Mouse (Mus musculus) megakaryocyte progenitor cell, adult 5-6 weeks (primary cell): ENCODE measurements around the gene Cpne8. TPM values are rescaled to one million over a fixed set of nuclear protein-coding genes. Genes with fewer than 3 reads are reported as not detected.
"Not testable (repeated sequence)": the region's sequence is repeated elsewhere in the genome, so short reads cannot be mapped to it uniquely, and the experiment has no call there.

ENCODE experiments used
- ATAC-seq: replicated peaks from 2 replicates; pipeline ENCODE4 v1.8.0; 2016; ENCODE audit warnings: mild to moderate bottlenecking, moderate TSS enrichment, inconsistent platforms; ENCODE audit not compliant: poor library complexity
- total RNA-seq, 2 experiments: library from RNA; stranded (forward) in 1 of 2; stranded (reverse) in 1 of 2; fragments of 157-497, 149-512 nt in 1 of 2; fragments of 200-1000 nt in 1 of 2; gene quantifications; 2 replicates each; pipeline versions ENCODE4 v1.2.3 to v1.2.4; 2015 to 2017

Gene Cpne8
- total RNA-seq, 2 experiments from 2014 or later = not detected

DNA sequence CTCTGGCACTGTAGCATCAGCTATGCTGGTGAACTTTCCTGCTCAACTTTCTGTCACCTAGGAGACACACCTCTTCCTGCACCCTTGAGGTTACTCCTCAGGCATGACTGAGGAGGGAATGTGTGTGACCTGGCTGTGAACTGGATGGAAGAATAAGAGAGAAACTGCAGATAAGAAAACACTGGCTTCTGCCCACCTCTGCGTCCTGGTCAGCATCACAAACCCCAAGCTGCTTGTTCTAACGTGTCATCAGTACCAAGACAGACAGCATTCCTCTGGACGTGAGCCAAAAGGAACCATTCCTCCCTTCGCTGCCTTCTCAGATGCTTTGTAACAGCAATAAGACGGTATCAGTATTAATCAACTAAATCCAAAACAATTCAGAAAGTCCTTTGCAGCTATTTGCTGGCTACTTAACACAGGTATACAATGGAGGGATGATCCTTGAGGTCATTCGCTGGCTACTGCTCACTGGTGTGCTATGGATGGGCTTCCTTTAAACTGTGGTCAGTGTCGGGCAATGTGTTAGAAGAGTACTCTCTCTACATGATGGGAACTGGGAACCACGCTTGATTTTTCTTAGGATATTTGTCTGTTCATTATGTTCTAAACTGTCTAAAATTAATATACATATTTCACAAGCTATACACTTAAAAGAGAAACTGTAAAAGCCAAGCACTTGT is 63.0 kb downstream of the Cpne8 start:
- ATAC-seq = no peak

DNA sequence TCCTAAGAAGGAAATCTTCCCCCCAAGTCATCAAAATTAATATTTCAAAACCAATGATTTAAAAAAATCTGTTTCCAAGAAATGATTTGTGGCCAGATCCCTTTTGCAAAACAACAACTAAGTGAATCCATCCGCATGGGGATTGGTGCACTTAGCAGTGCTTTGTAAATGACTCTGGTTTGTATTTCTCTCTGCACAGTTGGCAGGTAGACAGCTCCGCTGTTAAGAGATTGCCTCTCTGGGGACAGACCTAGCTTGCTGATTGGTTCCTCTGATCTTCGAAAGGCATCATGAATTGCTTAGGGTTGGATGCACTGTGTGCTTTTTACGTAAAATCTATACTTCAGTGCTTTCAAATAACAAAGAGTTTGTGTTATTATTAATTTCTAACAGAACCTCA is 68.5 kb downstream of the Cpne8 start:
- not testable (repeated sequence) for ATAC-seq

DNA sequence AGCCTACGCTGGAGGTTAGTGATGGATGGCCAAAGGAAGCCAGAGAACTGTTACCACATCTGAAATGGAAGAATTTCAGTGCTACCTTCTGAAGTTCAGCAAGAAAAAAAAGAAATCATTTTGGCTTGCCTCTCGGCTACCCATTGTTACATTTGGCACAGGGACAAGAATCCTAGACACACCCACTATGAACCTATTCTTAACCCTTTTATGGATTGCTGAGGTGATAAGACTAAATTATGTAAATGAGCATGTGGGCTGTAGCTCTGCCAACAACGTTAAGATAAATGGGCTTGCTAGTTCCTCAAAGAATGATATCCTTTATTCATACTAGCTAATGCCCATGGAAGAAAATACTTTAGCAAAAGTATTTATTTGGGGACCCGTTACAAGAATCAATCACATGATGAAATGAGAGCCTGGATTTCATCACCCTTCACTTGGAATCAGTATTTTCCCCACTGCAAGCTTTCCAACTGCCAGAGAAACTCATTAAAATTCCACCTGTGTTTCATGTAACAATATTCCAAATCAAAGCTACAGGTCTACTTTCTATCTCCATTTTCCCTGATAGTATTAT is 69.3 kb downstream of the Cpne8 start:
- no peak for ATAC-seq

DNA sequence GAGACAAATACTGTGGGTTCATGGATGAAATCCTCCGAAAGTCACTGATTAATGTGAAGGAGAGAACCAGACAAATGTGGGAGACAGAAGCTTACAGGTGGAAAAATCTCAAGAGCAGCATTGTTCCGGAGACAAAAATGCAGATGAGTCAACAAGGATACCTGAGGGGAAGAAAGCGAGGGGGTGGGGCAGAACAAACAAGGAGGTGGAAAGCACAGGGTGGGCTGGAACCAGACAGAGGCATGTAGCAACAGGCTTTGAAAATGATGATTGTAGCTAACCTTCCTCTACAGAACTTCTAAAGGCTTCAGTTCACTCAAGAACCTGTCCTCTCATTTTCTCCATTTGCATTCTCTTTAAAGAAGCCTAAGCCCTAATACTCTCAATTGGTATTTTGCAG is 70.9 kb downstream of the Cpne8 start:
- no peak for ATAC-seq

GRCm38 (mm10) chr15:90607181-90607580 is 72.1 kb downstream of the Cpne8 start:
- no peak for ATAC-seq

GRCm38 (mm10) chr15:90603676-90604075 is 75.6 kb downstream of the Cpne8 start:
- ATAC-seq = no peak

- no peak for ATAC-seq
Measured at GRCm38 (mm10) chr15:90597715-90598497, 81.3 kb downstream of the Cpne8 start.

- ATAC-seq = no peak
Measured at GRCm38 (mm10) chr15:90595592-90595991, 83.6 kb downstream of the Cpne8 start.

DNA sequence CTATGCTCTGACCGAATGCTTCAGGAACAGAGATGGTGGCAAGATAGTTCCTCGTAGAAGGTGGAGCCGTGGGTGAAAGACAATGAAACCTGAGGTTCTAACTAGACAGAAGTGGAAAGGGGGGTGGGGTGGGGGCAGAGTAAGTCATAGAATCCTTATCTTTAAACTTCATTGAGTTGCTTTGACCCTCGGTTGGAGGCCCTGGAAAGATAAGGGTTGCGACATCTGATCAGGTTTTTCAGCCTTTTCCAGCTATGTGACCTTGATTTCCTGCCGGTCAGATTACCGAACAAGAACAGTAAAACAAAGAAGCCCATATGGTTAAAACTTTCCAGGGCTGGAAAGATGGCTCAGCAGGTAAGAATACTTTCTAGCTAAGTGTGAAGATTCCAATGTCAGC is 89.6 kb downstream of the Cpne8 start:
- ATAC-seq = no peak

DNA sequence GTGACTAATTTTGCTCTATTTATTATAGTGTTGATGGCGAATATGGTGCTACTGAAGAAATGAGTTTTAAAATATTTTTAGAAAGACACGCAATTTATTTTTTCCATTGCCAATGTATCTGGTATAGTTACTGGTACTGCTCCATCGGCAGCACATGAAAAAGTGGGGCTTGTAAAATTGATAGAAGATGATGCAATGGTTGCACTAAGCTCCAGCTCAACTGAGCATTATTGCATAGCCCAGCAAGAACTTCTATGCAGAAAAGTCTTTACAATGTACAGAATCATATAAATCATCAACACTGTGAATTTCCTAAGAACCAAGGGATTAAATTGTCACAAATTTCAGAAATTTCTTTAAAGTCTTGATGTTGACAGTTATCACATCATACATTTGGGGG is 101.8 kb downstream of the Cpne8 start:
- no peak for ATAC-seq

DNA sequence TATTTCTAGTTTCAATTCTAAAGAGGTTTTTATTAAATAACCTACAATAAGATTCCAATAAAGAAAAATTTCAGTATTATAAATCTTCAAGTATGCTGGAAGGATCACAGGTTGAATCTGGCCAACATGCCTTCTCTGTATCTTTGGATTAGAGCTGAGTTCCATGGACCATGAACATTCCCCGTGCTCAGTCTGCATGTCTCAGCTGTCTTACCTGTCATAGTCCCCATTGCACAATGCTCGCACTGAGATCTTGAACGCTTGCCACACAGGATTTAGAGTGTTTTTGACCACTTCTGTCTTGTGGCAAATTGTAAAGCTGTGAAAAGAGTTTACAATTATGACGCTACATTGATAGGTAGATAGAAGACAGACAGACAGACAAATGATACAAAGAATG is 110.0 kb downstream of the Cpne8 start:
- no peak for ATAC-seq

DNA sequence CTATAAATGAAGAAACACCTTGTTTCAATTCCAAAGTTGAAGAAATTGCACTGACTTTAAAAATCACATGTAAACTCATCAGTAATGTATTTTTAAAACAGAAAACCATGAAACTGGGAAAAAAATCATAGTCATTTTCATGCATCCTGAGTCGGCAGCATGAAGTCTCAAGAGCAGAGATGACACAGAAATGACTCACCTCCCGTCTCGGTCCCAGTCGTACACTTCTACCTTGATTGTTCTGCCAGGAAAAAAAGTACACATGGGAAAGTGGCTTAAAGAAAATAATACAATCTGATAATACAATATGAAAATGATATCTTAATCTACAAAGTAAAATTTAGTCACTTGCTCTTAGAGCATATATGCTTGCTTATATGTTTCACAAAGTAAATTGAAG is 111.2 kb downstream of the Cpne8 start:
- no peak for ATAC-seq

DNA sequence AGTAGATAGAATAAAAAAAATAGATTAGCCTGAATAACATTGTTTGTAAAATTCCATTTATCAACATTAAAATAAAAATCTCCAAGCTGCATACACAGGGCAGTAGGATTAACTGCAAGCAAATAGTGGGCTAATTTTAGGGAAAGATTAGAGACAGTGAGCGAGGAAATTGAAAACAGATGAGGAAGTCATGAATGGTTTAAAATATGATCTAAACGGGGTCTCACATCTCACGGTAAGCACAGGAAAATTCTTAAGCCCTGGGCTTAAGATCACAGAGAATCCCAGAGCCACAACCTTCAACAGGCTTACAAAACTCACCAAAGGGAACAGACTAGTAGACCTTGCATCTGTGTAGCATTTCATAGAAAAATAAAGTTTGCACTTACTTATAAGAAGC is 115.2 kb downstream of the Cpne8 start:
- ATAC-seq = no peak

DNA sequence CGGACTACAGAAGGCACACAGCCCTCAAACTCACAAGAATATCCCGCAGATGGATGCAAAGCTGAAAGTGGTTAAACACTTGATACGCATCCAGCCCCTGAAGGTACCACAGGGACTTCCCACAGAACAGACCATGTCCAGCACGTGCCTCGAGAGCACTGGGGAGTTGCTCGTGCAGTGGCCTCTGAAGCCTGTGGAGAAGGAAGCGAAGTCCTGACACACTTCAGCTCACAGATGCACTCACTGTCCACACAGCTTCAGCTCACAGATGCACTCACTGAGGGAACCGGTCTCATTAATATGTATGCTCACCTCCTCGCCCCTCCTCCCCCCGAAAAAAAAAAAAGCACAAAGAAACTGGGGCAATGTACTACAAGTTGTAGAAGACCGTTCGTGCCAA is 117.6 kb downstream of the Cpne8 start:
- no peak for ATAC-seq

DNA sequence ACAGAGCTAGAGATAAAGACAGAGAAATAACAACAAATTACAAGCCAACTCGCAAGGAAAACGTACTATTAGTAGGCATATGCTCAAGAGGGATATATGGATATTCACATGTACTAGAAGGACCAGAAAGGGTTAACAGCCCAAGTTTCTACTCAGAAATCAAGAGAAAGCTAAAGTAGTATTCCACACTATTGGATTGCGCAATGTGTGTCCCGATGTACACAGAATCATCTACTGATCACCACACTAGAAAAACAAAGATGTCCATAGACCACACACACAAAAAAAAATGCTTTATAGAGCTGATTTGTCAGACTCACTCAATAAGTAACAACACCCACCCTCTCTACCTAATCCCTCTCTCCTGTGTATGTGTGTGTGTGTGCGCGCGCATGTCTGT is 130.6 kb downstream of the Cpne8 start:
- no peak for ATAC-seq

- no peak for ATAC-seq
Measured at GRCm38 (mm10) chr15:90543447-90543846, 135.8 kb downstream of the Cpne8 start.

DNA sequence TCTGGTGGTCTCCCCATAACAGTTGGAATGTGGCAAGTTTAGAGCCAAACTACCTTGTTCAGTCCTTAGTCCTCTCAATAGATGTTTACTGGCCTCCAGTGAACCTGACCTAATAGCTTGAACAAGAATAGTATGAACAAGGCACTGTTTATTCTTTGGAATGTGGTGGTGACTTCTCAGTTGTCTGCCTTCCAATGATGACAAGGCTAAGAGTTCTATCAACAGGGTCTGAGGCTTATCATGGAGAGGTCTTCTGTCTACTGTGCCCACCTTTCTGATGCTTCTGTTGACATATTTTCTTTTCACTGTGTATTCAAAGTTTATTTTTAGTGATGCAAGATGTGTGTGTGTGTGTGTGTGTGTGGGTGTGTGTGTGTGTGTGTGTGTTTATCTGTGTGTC is 137.1 kb downstream of the Cpne8 start:
- ATAC-seq = no peak

DNA sequence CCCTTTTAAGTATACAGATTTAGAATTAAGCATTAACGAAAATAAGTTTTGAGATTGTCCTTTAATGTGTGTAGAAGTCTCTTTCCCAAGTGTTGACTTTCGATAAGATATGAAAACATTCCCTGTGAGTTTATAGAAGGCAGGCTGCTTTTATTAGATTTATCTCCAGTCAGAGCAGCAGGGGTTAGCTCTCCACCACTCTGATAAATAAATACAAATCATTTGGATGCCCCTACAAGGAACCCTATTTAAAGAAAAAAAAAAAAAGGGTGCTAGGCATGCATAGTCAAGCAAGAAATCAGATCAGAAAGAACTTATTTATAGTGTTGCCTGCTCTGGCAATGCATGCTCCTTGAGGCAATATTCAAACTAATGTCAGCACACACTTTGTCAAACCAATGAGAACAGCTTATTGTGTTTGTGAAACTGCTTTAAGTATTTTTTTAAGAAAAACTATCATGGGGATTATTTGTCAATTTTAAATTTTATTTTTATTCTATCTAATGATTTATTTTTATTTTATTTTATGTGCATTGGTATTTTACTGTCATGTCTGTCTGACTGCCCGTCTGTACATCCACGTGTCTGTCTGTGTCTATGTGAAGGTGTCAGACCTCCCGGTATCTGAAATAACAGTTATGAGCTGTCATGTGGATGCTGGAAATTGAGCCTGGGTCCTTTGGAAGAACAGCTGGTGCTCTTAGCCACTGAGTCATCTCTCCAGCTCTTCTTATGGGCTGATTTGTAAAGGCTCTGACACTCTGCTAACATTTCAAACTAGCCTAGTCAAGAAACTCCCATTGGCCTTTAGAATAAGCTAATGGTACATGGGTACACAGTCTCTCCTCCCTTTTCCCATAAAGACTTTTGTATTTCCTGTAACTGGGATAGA is 142.7 kb downstream of the Cpne8 start:
- ATAC-seq = no peak

DNA sequence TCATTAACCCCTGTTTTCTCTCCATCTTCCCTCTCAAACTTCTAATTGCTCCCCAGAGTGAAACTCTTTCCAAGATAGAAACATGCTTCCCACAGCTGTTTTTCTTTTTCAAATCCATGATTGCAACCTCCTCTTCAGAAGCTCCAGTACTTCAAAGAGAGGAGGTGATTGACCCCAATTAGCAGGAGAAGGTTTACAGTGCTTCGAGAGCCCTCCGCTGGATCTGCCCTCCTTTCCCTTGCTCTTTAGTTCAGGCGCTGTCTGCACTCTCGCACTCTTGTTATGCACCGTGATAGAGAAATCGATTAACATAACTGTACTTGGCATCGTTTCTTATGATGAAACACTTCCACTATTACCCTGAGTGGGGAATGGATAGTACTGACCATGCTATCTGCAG is 143.5 kb downstream of the Cpne8 start:
- no peak for ATAC-seq

GRCm38 (mm10) chr15:90512769-90513168 is 166.5 kb downstream of the Cpne8 start:
- no peak for ATAC-seq

GRCm38 (mm10) chr15:90497080-90497479 is 182.2 kb downstream of the Cpne8 start:
- ATAC-seq = no peak
